Mouse (Mus musculus): Measurements from ENCODE around the gene Mpig6b. TPM values are rescaled to one million over a fixed set of nuclear protein-coding genes. Genes with fewer than 3 reads are reported as not detected.
"Not testable (repeated sequence)": the region's sequence is repeated elsewhere in the genome, so short reads cannot be mapped to it uniquely, and the experiment has no call there.

Mpig6b gene
- polyA plus RNA-seq, 1 experiment from 2014 or later: 0.56 TPM

GRCm38 (mm10) chr17:35044904-35045806 lies 20.8 kb downstream of the Mpig6b start:
- Histone ChIP-seq H3K4me1 (peaks cover 40% of the 10 kb centered on the region), H3K4me2 (peak overlapping the region; percentile 97), H3K9me3 (replicated peaks) (no peaks in the 10 kb centered on the region), H3K4me3 (peak overlapping the region; percentile 57), H3K27ac (no peak overlapping the region), H3K27me3 (no peaks in the 10 kb centered on the region), H3K9ac (peak overlapping the region; percentile 88), H3K36me3 (ENCODE audit: poor library complexity, severe bottlenecking) (no peaks in the 10 kb centered on the region)
- 87% methylated on average over 7 of the region's 7 CpGs for WGBS
- ATAC-seq: no peak

DNA sequence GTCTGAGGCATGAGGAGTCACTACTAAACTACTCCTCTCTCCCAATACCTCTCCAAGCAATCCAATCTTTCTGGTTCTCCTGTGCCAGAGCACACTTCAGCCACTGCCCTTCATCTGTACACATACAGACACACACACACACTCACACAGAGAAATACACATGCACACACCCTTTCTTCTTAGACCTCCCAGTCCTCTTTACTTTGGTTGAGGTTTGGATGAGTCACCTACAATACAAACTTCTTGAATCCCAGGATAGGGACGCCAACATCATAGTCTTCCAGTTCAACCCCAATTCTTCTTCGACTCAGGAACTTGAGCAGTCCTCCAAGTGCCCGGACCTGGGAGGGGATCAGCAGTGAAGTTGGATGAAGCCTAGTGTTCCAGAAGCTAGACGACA lies 22.2 kb downstream of the Mpig6b start:
- no peak for ATAC-seq
- H3K27me3 ChIP-seq: no peaks in the 10 kb centered on the region
- WGBS: 92% methylated on average over 4 of the region's 4 CpGs
- H3K4me2 ChIP-seq: no peak overlapping the region
- H3K36me3 ChIP-seq (ENCODE audit: poor library complexity, severe bottlenecking): no peaks in the 10 kb centered on the region
- H3K9me3 ChIP-seq (replicated peaks): no peaks in the 10 kb centered on the region
- no peak overlapping the region for H3K27ac ChIP-seq
- H3K9ac ChIP-seq: no peak overlapping the region
- H3K4me3 ChIP-seq: no peak overlapping the region
- H3K4me1 ChIP-seq: peaks cover 26% of the 10 kb centered on the region

DNA sequence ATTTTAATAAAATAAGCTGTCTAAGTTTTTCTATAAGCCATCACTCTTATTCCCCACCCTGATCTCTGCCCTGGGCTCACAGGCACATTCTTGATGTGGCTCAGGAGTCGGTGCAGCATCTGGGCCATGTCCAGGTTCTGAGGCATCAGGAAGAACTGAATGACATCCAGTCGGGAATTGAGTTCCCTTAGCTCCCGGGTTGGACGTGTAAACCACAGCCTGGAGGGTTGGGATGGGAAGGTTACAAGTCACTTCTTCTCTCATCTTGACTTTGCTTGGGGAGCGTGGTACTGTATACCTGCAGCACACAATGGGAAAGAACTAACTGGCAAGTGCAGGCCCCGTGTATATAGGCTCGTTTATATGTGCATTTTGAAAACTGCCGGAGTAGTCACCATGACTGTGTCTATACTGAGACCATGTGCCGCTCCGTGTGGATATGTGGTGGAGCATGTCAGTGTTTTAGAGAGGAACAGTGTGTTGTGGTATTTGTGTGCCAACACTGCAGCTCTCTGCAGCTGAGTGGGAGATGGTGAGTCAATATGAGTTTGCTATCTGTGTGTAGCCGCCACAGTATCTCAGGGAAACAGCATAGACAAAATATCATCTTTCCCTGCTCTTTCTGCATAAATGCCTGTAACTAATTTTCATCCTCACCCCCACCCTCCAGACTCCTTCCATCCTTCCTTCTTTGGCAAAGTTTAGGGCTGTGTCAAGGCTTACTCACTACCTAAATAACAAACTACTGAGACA lies 26.7 kb downstream of the Mpig6b start:
- no peaks in the 10 kb centered on the region for H3K27me3 ChIP-seq
- no peaks in the 10 kb centered on the region for H3K4me1 ChIP-seq
- H3K4me2 ChIP-seq: no peak overlapping the region
- H3K4me3 ChIP-seq: no peak overlapping the region
- no peaks in the 10 kb centered on the region for H3K9me3 ChIP-seq (replicated peaks)
- H3K9ac ChIP-seq: no peak overlapping the region
- no peak for ATAC-seq
- no peaks in the 10 kb centered on the region for H3K36me3 ChIP-seq (ENCODE audit: poor library complexity, severe bottlenecking)
- WGBS: 87% methylated on average over 11 of the region's 11 CpGs
- no peak overlapping the region for H3K27ac ChIP-seq

- H3K27ac ChIP-seq: no peak overlapping the region
- no peak overlapping the region for H3K4me2 ChIP-seq
- no peak for ATAC-seq
- 79% methylated on average over 6 of the region's 6 CpGs for WGBS
- H3K9ac ChIP-seq: no peak overlapping the region
- no peaks in the 10 kb centered on the region for H3K27me3 ChIP-seq
- no peaks in the 10 kb centered on the region for H3K36me3 ChIP-seq (ENCODE audit: poor library complexity, severe bottlenecking)
- H3K9me3 ChIP-seq (replicated peaks): no peaks in the 10 kb centered on the region
- H3K4me1 ChIP-seq: peaks cover 2% of the 10 kb centered on the region
- no peak overlapping the region for H3K4me3 ChIP-seq
These were observed 31.1 kb downstream of the Mpig6b start for GRCm38 (mm10) chr17:35034896-35035295.

- H3K4me2 ChIP-seq; ATAC-seq; H3K4me1 ChIP-seq; H3K27me3 ChIP-seq; H3K27ac ChIP-seq; H3K36me3 ChIP-seq (ENCODE audit: poor library complexity, severe bottlenecking); H3K4me3 ChIP-seq; H3K9me3 ChIP-seq (replicated peaks); H3K9ac ChIP-seq: not testable (repeated sequence)
- 59% methylated on average over 1 of the region's 1 CpGs for WGBS
These were observed 32.3 kb downstream of the Mpig6b start for GRCm38 (mm10) chr17:35033703-35034102.

GRCm38 (mm10) chr17:35032323-35032870 lies 33.6 kb downstream of the Mpig6b start:
- no peak for ATAC-seq
- WGBS: 82% methylated on average over 8 of the region's 8 CpGs

DNA sequence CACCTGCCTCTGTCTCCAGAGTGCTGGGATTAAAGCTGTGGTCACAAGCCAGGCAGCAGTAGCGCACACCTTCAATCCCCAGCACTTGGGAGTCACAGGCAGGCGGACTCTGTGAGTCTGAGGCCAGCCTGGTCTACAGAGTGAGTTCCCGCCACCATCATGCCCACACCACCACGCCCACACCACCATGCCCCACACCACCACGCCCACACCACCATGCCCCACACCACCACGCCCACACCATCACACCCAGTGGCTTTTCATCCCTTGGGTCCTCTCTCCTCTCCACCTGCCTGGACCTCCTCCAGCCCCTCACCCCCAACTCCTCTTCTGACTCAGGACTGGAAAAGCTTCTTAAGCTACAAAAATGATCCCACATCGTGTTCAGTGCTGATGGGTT lies 34.1 kb downstream of the Mpig6b start:
- Histone ChIP-seq H3K4me2 (no peak overlapping the region), H3K4me3 (no peak overlapping the region), H3K27ac (no peak overlapping the region), H3K36me3 (ENCODE audit: poor library complexity, severe bottlenecking) (no peaks in the 10 kb centered on the region), H3K4me1 (peaks cover 25% of the 10 kb centered on the region), H3K9me3 (replicated peaks) (no peaks in the 10 kb centered on the region), H3K9ac (no peak overlapping the region), H3K27me3 (0 out of 2 replicates have a peak, but pooled peaks cover 4% of the 10 kb centered on the region)
- ATAC-seq: no peak
- 75% methylated on average over 6 of the region's 7 CpGs for WGBS

More at GRCm38 (mm10) chr17:35032323-35032870, 33.6 kb downstream of the Mpig6b start:
- no peaks in the 10 kb centered on the region for H3K9me3 ChIP-seq (replicated peaks)
- 0 out of 2 replicates have a peak, but pooled peaks cover 4% of the 10 kb centered on the region for H3K27me3 ChIP-seq
- no peak overlapping the region for H3K4me2 ChIP-seq
- H3K36me3 ChIP-seq (ENCODE audit: poor library complexity, severe bottlenecking): no peaks in the 10 kb centered on the region
- no peak overlapping the region for H3K9ac ChIP-seq
- H3K27ac ChIP-seq: no peak overlapping the region
- no peak overlapping the region for H3K4me3 ChIP-seq
- peaks cover 22% of the 10 kb centered on the region for H3K4me1 ChIP-seq

GRCm38 (mm10) chr17:35031272-35031671 lies 34.7 kb downstream of the Mpig6b start:
- H3K36me3 ChIP-seq (ENCODE audit: poor library complexity, severe bottlenecking): no peaks in the 10 kb centered on the region
- H3K27me3 ChIP-seq: 0 out of 2 replicates have a peak, but pooled peaks cover 4% of the 10 kb centered on the region
- no peak for ATAC-seq
- H3K9ac ChIP-seq: no peak overlapping the region
- H3K4me1 ChIP-seq: peaks cover 30% of the 10 kb centered on the region
- 91% methylated on average over 11 of the region's 11 CpGs for WGBS
- H3K27ac ChIP-seq: no peak overlapping the region
- H3K4me3 ChIP-seq: no peak overlapping the region
- H3K9me3 ChIP-seq (replicated peaks): no peaks in the 10 kb centered on the region
- no peak overlapping the region for H3K4me2 ChIP-seq

- 33% methylated on average over 19 of the region's 19 CpGs for WGBS
- Histone ChIP-seq H3K27ac (no peak overlapping the region), H3K4me3 (no peak overlapping the region), H3K4me2 (peak overlapping the region; percentile 27; the same call in 1 of the 2 replicates), H3K9me3 (replicated peaks) (no peaks in the 10 kb centered on the region), H3K4me1 (peaks cover 36% of the 10 kb centered on the region), H3K27me3 (0 out of 2 replicates have a peak, but pooled peaks cover 4% of the 10 kb centered on the region), H3K36me3 (ENCODE audit: poor library complexity, severe bottlenecking) (no peaks in the 10 kb centered on the region), H3K9ac (peak overlapping the region; percentile 35)
- no peak for ATAC-seq
These were observed 36.1 kb downstream of the Mpig6b start for GRCm38 (mm10) chr17:35029691-35030532.

DNA sequence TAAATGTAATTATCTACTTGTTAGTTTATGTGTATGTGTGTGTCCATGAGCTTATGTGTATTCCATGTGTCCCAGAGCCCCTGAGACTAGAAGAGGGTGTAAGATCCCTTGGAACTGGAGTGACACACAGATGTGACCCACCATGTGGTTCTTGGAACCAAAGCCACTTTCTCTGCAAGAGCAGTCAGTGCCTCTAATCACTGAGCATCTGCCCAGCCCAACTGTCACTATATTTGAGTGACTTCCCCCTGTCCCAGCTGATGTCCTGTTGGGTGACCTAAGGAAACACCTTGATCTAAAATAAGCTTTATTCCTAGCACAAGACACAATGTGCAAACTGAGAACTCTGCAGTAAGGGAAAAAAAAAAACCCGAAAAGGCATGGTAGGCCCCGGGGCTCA lies 37.7 kb downstream of the Mpig6b start:
- H3K9me3 ChIP-seq (replicated peaks): no peaks in the 10 kb centered on the region
- no peaks in the 10 kb centered on the region for H3K36me3 ChIP-seq (ENCODE audit: poor library complexity, severe bottlenecking)
- no peak for ATAC-seq
- 0 out of 2 replicates have a peak overlapping the region, but pooled peaks have one; percentile 37 for H3K9ac ChIP-seq
- H3K4me1 ChIP-seq: peaks cover 36% of the 10 kb centered on the region
- 82% methylated on average over 2 of the region's 2 CpGs for WGBS
- no peak overlapping the region for H3K4me3 ChIP-seq
- peak overlapping the region; percentile 82; the same call in 1 of the 2 replicates for H3K27ac ChIP-seq
- H3K27me3 ChIP-seq: 0 out of 2 replicates have a peak, but pooled peaks cover 4% of the 10 kb centered on the region
- H3K4me2 ChIP-seq: no peak overlapping the region

All from forebrain, embryonic 13.5 days (tissue).